In the genomic region with DNA sequence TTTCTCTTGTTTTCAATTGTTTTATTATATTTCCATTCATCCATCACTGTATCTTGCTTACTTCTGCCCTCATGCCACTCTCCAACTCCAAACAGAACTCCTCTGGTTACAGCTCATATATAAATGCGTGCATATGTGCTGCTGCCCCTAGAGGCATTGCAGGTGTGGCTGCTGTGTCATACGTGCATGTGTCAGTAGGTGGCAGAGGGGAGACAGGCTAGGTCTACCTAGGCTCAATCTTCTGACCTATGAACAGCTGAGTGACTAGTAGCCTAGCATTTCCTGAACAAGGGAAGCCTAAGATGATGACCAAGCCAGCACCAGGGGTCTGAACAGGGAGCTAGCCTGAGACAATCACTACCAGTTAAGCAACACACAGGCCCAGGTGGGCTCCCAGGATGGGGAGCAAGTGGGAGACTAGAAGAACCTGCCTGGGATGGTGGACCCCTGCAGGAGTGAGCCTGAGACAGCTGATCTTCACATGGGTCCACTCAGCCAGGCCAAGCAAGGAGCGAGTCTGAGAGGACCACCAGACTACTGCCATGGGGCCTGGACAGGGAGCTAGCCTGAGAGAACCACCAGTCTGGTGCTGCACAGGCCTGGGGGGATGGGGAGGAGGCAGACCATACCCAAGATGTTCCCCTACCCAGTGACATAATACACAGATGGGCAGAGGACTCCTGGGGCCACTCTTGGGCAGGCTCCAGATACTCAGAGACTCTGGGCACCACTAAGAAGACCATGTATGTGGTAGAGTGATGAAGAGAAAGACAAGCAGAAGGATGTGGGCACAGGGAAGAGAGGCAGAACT, we compare ENCODE assay signal across 7 mouse cellular contexts. TPM values are rescaled to one million over a fixed set of nuclear protein-coding genes. Genes with fewer than 3 reads are reported as not detected.
A peak's percentile ranks its signal among the peaks of the same experiment; 100 is the strongest.
DNase-seq lines count a peak whose midpoint lies in the region; ATAC-seq lines count a peak whose summit lies in the region.

No protein-coding gene starts in this region.

- H3K27me3 ChIP-seq in hindbrain, embryonic 15.5 days = no peaks in the 10 kb centered on the region
- no peaks in the 10 kb centered on the region for H3K27me3 ChIP-seq in liver, embryonic 13.5 days
- H3K27me3 ChIP-seq in neural tube, embryonic 14.5 days (ENCODE audit: control insufficient read depth, insufficient read depth, low read length) = no peaks in the 10 kb centered on the region

- no peaks in the 10 kb centered on the region for H3K36me3 ChIP-seq in hindbrain, embryonic 15.5 days
- H3K36me3 ChIP-seq in liver, embryonic 13.5 days = no peaks in the 10 kb centered on the region
- no peaks in the 10 kb centered on the region for H3K36me3 ChIP-seq in neural tube, embryonic 14.5 days (ENCODE audit: control insufficient read depth, insufficient read depth, low read length)

- H3K9ac ChIP-seq in hindbrain, embryonic 15.5 days = no peak overlapping the region
- no peak overlapping the region for H3K9ac ChIP-seq in liver, embryonic 13.5 days
- H3K9ac ChIP-seq in neural tube, embryonic 14.5 days (replicated peaks; ENCODE audit: low read depth, low read length) = no peak overlapping the region

- 51% methylated on average over 3 of the region's 3 CpGs for WGBS in hindbrain, embryonic 15.5 days
- 40% methylated on average over 3 of the region's 3 CpGs for WGBS in liver, embryonic 13.5 days (ENCODE audit: insufficient replicate concordance)
- 51% methylated on average over 3 of the region's 3 CpGs for WGBS in neural tube, embryonic 14.5 days

- no peak overlapping the region for H3K4me2 ChIP-seq in hindbrain, embryonic 15.5 days
- no peak overlapping the region for H3K4me2 ChIP-seq in liver, embryonic 13.5 days
- H3K4me2 ChIP-seq in neural tube, embryonic 14.5 days (ENCODE audit: low read depth, low read length) = no peak overlapping the region

- no peak overlapping the region for H3K4me3 ChIP-seq in hindbrain, embryonic 15.5 days
- no peak overlapping the region for H3K4me3 ChIP-seq in liver, embryonic 13.5 days (replicated peaks)
- no peak overlapping the region for H3K4me3 ChIP-seq in neural tube, embryonic 14.5 days (ENCODE audit: low read depth, low read length)

- ATAC-seq in CD4-positive, CD25-positive, alpha-beta regulatory T cell, adult 4 months = peak; percentile 99
- ATAC-seq in hindbrain, embryonic 15.5 days (ENCODE audit: low FRiP score, low read depth) = peak; percentile 62
- ATAC-seq in liver, embryonic 13.5 days (ENCODE audit: low read depth) = peak; percentile 64
- ATAC-seq in neural tube, embryonic 14.5 days (ENCODE audit: low read depth) = peak; percentile 68; the same call in 1 of the 2 replicates

- H3K9me3 ChIP-seq in hindbrain, embryonic 15.5 days = no peaks in the 10 kb centered on the region
- no peaks in the 10 kb centered on the region for H3K9me3 ChIP-seq in liver, embryonic 13.5 days (replicated peaks)
- no peaks in the 10 kb centered on the region for H3K9me3 ChIP-seq in neural tube, embryonic 14.5 days (ENCODE audit: control insufficient read depth, low read length)

- no peak overlapping the region for H3K27ac ChIP-seq in hindbrain, embryonic 15.5 days (replicated peaks)
- H3K27ac ChIP-seq in liver, embryonic 13.5 days = no peak overlapping the region
- no peak overlapping the region for H3K27ac ChIP-seq in neural tube, embryonic 14.5 days (ENCODE audit: low read depth, low read length)

- H3K4me1 ChIP-seq in hindbrain, embryonic 15.5 days (replicated peaks) = peaks cover 41% of the 10 kb centered on the region
- H3K4me1 ChIP-seq in liver, embryonic 13.5 days (replicated peaks) = peaks cover 16% of the 10 kb centered on the region
- peaks cover 7% of the 10 kb centered on the region; the same call in 1 of the 2 replicates for H3K4me1 ChIP-seq in neural tube, embryonic 14.5 days (ENCODE audit: control insufficient read depth, insufficient read depth, low read length)

- peak; percentile 76 for DNase-seq in 416B (ENCODE audit: low read depth)
- peak; percentile 48 for DNase-seq in embryo, embryonic 11 days
- peak; percentile 23 for DNase-seq in liver, embryonic 13.5 days
- no peak for DNase-seq in layer of hippocampus, adult 11-12 months (ENCODE audit: low spot score)

RNA-seq across cellular contexts. Expression of gene Map3k4, which starts 17.5 kb away (rescaled TPM):
- polyA plus RNA-seq in CD4-positive, CD25-positive, alpha-beta regulatory T cell, adult 4 months (2017; shearing (Covaris generic)) = 10 to 100 TPM; 12.9 to 13.4 TPM
- polyA plus RNA-seq in hindbrain, embryonic 15.5 days (2015; fragmentation: Nextera tagmentation; extraction: Ambion mirVana) = 41.4 and 43.2 TPM in 2 replicates
- 13.6 and 16.6 TPM in 2 replicates for polyA plus RNA-seq in liver, embryonic 13.5 days (2015; fragmentation: Nextera tagmentation; extraction: Ambion mirVana)
- 37.1 and 39.8 TPM in 2 replicates for polyA plus RNA-seq in neural tube, embryonic 14.5 days (2014; fragmentation: Nextera tagmentation; extraction: Ambion mirVana)
